Mouse (Mus musculus) heart, postnatal 0 days (tissue): Measurements from ENCODE around the gene Tmem63a. TPM values are rescaled to one million over a fixed set of nuclear protein-coding genes. Genes with fewer than 3 reads are reported as not detected.
"Not testable (repeated sequence)": the region's sequence is repeated elsewhere in the genome, so short reads cannot be mapped to it uniquely, and the experiment has no call there.

Experiments
- ATAC-seq: fragments of 200-750 bp; cut with Nextera tagmentation; 2 replicates; pipeline ENCODE4 v1.8.0; 2017; ENCODE audit warnings: low read depth, moderate number of reproducible peaks, moderate library complexity; ENCODE audit not compliant: insufficient read depth
- DNase-seq: peaks from one replicate; pipeline ENCODE4 v3.0.0-alpha.2; 2016; ENCODE audit warnings: low spot score
- H3K27ac ChIP-seq: fragments of 300-500 bp; sonication (generic); 2 replicates; pipeline ENCODE4 v1.5.1; 2014; ENCODE audit warnings: low read depth, mild to moderate bottlenecking
- H3K27me3 ChIP-seq: fragments of 300-500 bp; sonication (generic); 2 replicates; pipeline ENCODE4 v1.6.1; 2014; ENCODE audit warnings: low read length, mixed read lengths; ENCODE audit not compliant: control insufficient read depth, insufficient read depth
- H3K36me3 ChIP-seq: fragments of 300-500 bp; sonication (generic); replicated peaks from 2 replicates; pipeline ENCODE4 v1.6.1; 2014; ENCODE audit warnings: low read length, mixed read lengths; ENCODE audit not compliant: control insufficient read depth, insufficient read depth
- H3K4me1 ChIP-seq: fragments of 300-500 bp; sonication (generic); 2 replicates; pipeline ENCODE4 v1.6.1; 2014; ENCODE audit warnings: antibody characterized with exemption; ENCODE audit not compliant: control insufficient read depth, insufficient read depth
- H3K4me2 ChIP-seq: fragments of 300-500 bp; sonication (generic); 2 replicates; pipeline ENCODE4 v1.6.1; 2014; ENCODE audit warnings: low read depth, mild to moderate bottlenecking, low read length, moderate library complexity
- H3K4me3 ChIP-seq: fragments of 300-500 bp; sonication (generic); 2 replicates; pipeline ENCODE4 v1.5.1; 2014; ENCODE audit warnings: low read depth, low read length
- H3K9ac ChIP-seq: fragments of 300-500 bp; sonication (generic); replicated peaks from 2 replicates; pipeline ENCODE4 v1.6.1; 2014; ENCODE audit warnings: low read depth, low read length, mixed read lengths
- H3K9me3 ChIP-seq: fragments of 300-500 bp; sonication (generic); replicated peaks from 2 replicates; pipeline ENCODE4 v1.6.1; 2016; ENCODE audit warnings: low read length; ENCODE audit not compliant: control insufficient read depth
- CTCF ChIP-seq: IDR thresholded peaks from 2 replicates; pipeline ENCODE4 v1.5.1; 2016; ENCODE audit warnings: antibody characterized with exemption, control low read depth, low read depth
- EP300 ChIP-seq: IDR thresholded peaks from 2 replicates; pipeline ENCODE4 v1.6.1; 2016; ENCODE audit warnings: antibody characterized with exemption, low read depth
- WGBS: fragments of 180-500 bp; shearing (Covaris S2); extraction: QIAGEN DNeasy Blood & Tissue Kit; methylation state at CpG from one replicate; pipeline ENCODE4 v1.1.7; 2014; 5-methylcytosine and 5-hydroxymethylcytosine counted together
- polyA plus RNA-seq: library from polyadenylated mRNA; unstranded; fragments of >200 nt; fragmentation: Nextera tagmentation; extraction: Ambion mirVana; gene quantifications from 2 replicates; pipeline ENCODE4 v1.2.1, GENCODE M21; 2015
- total RNA-seq: library from RNA; depleted of rRNA; stranded (reverse); fragments of >200 nt; gene quantifications from 2 replicates; pipeline ENCODE4 v1.2.3, GENCODE M21; 2014; ENCODE audit warnings: low replicate concordance; rRNA removed

The Tmem63a gene
- 17.2 and 30.5 TPM in 2 replicates for total RNA-seq
- polyA plus RNA-seq = 8.5 and 9.6 TPM in 2 replicates

DNA sequence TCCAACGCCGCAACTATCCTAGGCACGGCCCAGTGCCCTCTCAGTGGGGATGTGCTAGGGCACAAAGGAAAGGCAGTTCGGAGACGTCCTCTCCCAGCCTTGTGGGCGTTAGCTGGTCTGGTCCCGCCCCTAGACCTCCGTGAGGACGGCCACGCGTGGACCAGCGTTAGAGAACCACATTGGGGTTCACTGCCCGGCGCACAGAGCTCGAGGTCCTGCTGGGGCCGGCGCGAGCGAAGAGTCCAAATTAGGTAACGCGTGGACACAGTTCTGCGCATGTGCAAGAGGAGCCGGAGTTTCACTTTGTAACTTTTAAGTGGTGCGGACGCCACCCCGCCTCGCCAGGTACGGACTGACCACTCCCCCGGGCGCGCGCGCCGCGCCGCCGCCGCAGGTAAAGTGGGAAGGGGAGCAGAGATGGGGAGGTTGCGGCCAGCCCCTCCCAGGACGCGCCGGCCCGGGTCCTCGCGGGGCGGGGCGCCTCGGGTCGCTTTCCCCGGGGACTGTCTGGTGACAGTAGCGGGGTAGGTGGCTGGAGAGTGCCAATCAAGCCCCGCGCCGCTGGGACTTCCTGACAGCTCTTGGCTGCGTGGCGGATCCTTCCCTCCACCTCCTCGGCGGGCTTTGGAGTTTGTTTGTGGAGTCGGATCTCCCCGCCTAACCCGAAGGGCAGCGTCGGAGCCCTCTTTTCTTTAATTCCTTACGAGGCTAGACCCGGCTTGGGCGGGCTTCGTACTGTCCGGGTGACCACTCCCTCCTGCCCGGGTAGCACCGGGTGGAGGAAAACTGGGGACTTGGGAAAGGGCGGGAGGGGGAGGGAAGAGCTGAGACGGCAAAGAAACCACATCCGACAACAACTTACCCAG, at the start of gene Tmem63a:
Gene Tmem63a (plus strand): TSS at position 179 of the 866 bp plus-strand sequence.
- peak within 1 kb of the TSS; percentile 92 for H3K4me3 ChIP-seq
- H3K4me2 ChIP-seq = peak within 1 kb of the TSS; percentile 72
- H3K36me3 ChIP-seq = peaks cover 9% of the 10 kb centered on the region
- H3K27ac ChIP-seq = peak within 1 kb of the TSS; percentile 94
- DNase-seq (peak; percentile 80), ATAC-seq (peak; percentile 78)
- peak within 1 kb of the TSS; percentile 87 for H3K9ac ChIP-seq
- H3K4me1 ChIP-seq = peaks cover 23% of the 10 kb centered on the region
- TF ChIP-seq CTCF (no peak), EP300 (no peak)
- H3K9me3 ChIP-seq = no peaks in the 10 kb centered on the region
- H3K27me3 ChIP-seq = peaks cover 2% of the 10 kb centered on the region; the same call in 1 of the 2 replicates
- WGBS = under 1% methylated on average over 72 of the region's 73 CpGs

DNA sequence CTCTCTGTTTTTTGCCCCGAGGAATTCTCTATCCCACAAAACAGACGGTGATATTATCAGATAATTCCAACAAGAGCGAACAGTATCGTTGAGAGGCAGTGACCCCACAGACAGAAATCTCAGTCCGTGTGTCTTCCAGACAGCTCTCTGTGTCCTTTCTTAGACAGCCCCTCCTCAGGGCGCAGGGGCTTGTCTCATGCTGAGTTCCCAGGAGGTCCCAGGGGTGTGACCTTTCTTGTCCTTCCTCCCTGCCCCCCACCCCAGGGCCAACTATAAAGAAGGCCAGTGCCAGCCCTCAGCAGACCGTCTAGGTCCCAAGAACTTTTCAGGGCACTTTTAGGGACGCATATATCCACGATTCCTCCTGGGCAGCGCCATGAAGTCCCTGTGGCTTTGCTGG, 49.3 kb upstream of the Tmem63a start, which contains the start of gene Lefty2:
Gene Lefty2 (plus strand): TSS at position 301 of the 400 bp plus-strand sequence.
- TF ChIP-seq CTCF (no peak), EP300 (no peak)
- DNase-seq = no peak
- peaks cover 11% of the 10 kb centered on the region; the same call in 1 of the 2 replicates for H3K4me1 ChIP-seq
- no peak for ATAC-seq
- H3K9ac ChIP-seq = no peak within 1 kb of the TSS
- 39% methylated on average over 10 of the region's 10 CpGs for WGBS
- no peaks in the 10 kb centered on the region for H3K9me3 ChIP-seq
- no peaks in the 10 kb centered on the region for H3K36me3 ChIP-seq
- no peak within 1 kb of the TSS for H3K27ac ChIP-seq
- H3K4me2 ChIP-seq = no peak within 1 kb of the TSS
- no peak within 1 kb of the TSS for H3K4me3 ChIP-seq
- peaks cover 35% of the 10 kb centered on the region for H3K27me3 ChIP-seq

DNA sequence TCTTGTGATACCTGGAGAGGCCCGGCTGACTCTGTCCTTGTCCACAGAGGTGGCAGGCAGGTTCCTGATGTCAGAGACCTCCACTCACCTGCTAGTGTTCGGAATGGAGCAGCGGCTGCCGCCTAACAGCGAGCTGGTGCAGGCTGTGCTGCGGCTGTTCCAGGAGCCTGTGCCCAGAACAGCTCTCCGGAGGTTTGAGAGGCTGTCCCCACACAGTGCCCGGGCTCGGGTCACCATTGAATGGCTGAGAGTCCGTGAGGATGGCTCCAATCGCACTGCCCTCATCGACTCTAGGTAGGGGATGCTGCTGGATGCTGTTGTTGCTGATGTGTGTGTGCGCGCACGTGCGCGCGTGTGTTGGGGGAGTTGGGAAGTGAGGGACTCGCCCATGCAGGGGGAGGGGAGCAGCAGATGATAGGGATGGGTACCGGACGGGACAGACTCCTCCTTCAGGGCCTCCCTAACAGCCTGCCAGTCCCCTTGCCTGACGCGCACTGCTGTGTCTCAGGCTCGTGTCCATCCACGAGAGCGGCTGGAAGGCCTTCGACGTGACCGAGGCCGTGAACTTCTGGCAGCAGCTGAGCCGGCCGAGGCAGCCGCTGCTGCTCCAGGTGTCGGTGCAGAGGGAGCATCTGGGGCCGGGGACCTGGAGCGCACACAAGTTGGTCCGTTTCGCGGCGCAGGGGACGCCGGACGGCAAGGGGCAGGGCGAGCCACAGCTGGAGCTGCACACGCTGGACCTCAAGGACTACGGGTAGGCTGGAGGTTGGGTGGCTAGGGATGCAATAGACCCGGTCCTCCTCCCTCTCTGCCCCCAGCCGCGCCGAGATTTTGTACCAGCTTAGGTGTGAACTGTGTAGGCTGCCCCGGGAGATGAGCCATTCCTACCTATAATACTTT, 47.8 kb upstream of the Tmem63a start:
- H3K9ac ChIP-seq = not testable (repeated sequence)
- WGBS = 5% methylated on average over 45 of the region's 51 CpGs
- 0 out of 2 replicates have a peak overlapping the region, but pooled peaks have one; percentile 16 for H3K4me3 ChIP-seq

DNA sequence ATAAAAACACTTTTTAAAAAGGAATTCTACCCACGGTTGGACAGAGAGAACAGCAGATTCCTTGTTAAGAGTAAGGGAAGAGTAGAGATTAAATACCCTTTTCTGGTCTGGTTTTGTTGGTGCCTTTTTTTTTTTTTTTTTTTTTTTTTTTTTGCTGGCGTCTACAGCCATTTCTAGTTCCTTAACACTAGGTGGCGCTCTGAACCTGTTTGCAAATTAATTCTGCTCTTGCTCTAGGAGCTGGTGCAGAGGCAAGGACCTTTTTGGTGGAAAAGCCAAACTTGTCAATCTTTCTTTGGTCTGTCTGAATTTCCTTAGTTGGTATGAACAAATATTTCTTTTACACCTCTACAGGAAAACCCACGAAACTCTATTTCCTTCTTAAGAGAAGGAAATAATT, 41.0 kb upstream of the Tmem63a start:
- under 1% methylated on average over 4 of the region's 4 CpGs for WGBS
- ATAC-seq (no peak), DNase-seq (peak; percentile 66)
- H3K36me3 ChIP-seq = peaks cover 4% of the 10 kb centered on the region; the same call in 1 of the 2 replicates
- H3K4me2 ChIP-seq = no peak overlapping the region
- no peak overlapping the region for H3K9ac ChIP-seq
- TF ChIP-seq CTCF (peak; percentile 67), EP300 (no peak)
- no peaks in the 10 kb centered on the region for H3K9me3 ChIP-seq
- H3K4me3 ChIP-seq = no peak overlapping the region
- H3K27me3 ChIP-seq = no peaks in the 10 kb centered on the region
- peaks cover 12% of the 10 kb centered on the region for H3K4me1 ChIP-seq
- H3K27ac ChIP-seq = no peak overlapping the region

More for the DNA sequence above, 47.8 kb upstream of the Tmem63a start:
- Histone ChIP-seq H3K4me2 (0 out of 2 replicates have a peak overlapping the region, but pooled peaks have one; percentile 6), H3K27me3 (peaks cover 35% of the 10 kb centered on the region)
- not testable (repeated sequence) for H3K4me1 ChIP-seq, H3K36me3 ChIP-seq, H3K27ac ChIP-seq, ATAC-seq, DNase-seq, H3K9me3 ChIP-seq

DNA sequence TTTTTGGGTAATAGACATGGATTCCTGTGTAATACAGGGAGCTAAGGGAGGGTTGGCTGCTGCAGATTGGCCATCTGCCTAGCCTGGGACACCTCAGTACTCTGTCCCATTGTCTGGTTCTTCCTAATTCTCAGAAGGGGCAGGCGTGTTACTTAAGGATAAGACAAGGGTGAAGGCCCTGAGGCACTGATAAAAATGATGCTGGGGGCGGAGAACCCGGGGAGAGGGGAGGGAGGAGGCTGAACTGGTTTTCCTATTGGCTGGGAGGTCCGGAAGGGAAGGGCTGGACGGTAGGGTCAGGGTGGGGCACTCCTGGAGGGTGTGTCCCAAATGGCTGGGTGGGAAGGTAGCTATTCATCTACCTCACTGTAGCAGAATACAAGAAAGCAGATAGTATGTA, 39.2 kb upstream of the Tmem63a start:
- ATAC-seq (no peak), DNase-seq (no peak)
- no peak overlapping the region for H3K27ac ChIP-seq
- TF ChIP-seq CTCF = no peak
- TF ChIP-seq EP300 = no peak
- H3K4me2 ChIP-seq = no peak overlapping the region
- peaks cover 12% of the 10 kb centered on the region for H3K4me1 ChIP-seq
- 31% methylated on average over 5 of the region's 5 CpGs for WGBS
- H3K9ac ChIP-seq = no peak overlapping the region
- no peak overlapping the region for H3K4me3 ChIP-seq
- no peaks in the 10 kb centered on the region for H3K27me3 ChIP-seq
- no peaks in the 10 kb centered on the region for H3K9me3 ChIP-seq
- H3K36me3 ChIP-seq = peaks cover 13% of the 10 kb centered on the region
